Mouse (Mus musculus): ENCODE data around the gene Gm6408. TPM values are rescaled to one million over a fixed set of nuclear protein-coding genes. Genes with fewer than 3 reads are reported as not detected.
"Not testable (repeated sequence)": the region's sequence is repeated elsewhere in the genome, so short reads cannot be mapped to it uniquely, and the experiment has no call there.

Gm6408 gene
- total and polyA plus RNA-seq, 3 experiments: not detected

- WGBS: 86% methylated on average over 3 of the region's 3 CpGs
- H3K27me3 ChIP-seq (ENCODE audit: control insufficient read depth, insufficient read depth, low read length); intact Hi-C loops (cut with DNase I); H3K27ac ChIP-seq; H3K36me3 ChIP-seq (ENCODE audit: control insufficient read depth, insufficient read depth, low read length); DNase-seq; H3K79me2 ChIP-seq (replicated peaks; ENCODE audit: control insufficient read depth, insufficient read depth, low read length); H3K9ac ChIP-seq (ENCODE audit: low read depth, low read length); H3K4me3 ChIP-seq; H3K4me1 ChIP-seq (ENCODE audit: control insufficient read depth, insufficient read depth, low read length): not testable (repeated sequence)
Measured at GRCm38 (mm10) chr5:146525501-146525900, 43.7 kb downstream of the Gm6408 start, which contains the start of gene Gm3404. Gene Gm3404 (plus strand): TSS chr5:146525801.

Other genes with a start within 250 kb of the Gm6408 start
- gene Wasf3, start 97.0 kb upstream of the Gm6408 start, total RNA-seq (2021): under 1 TPM; 0.31 to 0.34 TPM
- gene Wasf3, start 97.0 kb upstream of the Gm6408 start, polyA plus RNA-seq (2012; rRNA removed): 0.74 and 0.79 TPM in 2 replicates
- not detected for gene Gm6370, start 9.4 kb downstream of the Gm6408 start, total RNA-seq (2021)
- gene Gm6370, start 9.4 kb downstream of the Gm6408 start, polyA plus RNA-seq (2012; rRNA removed): not detected in 2 replicates
- not detected for gene 4930449I24Rik, start 20.4 kb downstream of the Gm6408 start, total RNA-seq (2021)
- gene 4930449I24Rik, start 20.4 kb downstream of the Gm6408 start, polyA plus RNA-seq (2012; rRNA removed): not detected in 2 replicates
- gene Gm3402, start 32.2 kb downstream of the Gm6408 start, total RNA-seq (2021): not detected
- gene Gm3402, start 32.2 kb downstream of the Gm6408 start, polyA plus RNA-seq (2012; rRNA removed): not detected in 2 replicates
- not detected for gene Gm3404, start 43.8 kb downstream of the Gm6408 start, total RNA-seq (2021)
- not detected in 2 replicates for gene Gm3404, start 43.8 kb downstream of the Gm6408 start, polyA plus RNA-seq (2012; rRNA removed)
- gene Gm3409, start 55.7 kb downstream of the Gm6408 start, total RNA-seq (2021): not detected
- not detected in 2 replicates for gene Gm3409, start 55.7 kb downstream of the Gm6408 start, polyA plus RNA-seq (2012; rRNA removed)
- not detected for gene Gm3415, start 74.2 kb downstream of the Gm6408 start, total RNA-seq (2021)
- not detected in 2 replicates for gene Gm3415, start 74.2 kb downstream of the Gm6408 start, polyA plus RNA-seq (2012; rRNA removed)
- gene Gpr12, start 103.3 kb downstream of the Gm6408 start, total RNA-seq (2021): not detected
- 0.27 TPM in 1 of 2 replicates, not detected in the other for gene Gpr12, start 103.3 kb downstream of the Gm6408 start, polyA plus RNA-seq (2012; rRNA removed)

Measured in heart, adult 2 months (tissue).